Mouse (Mus musculus) C2C12 (cell line): ENCODE measurements around the gene Gm44511.
"Not testable (repeated sequence)": the region's sequence is repeated elsewhere in the genome, so short reads cannot be mapped to it uniquely, and the experiment has no call there.

Experiments
- CTCF ChIP-seq: IDR thresholded peaks from one replicate; pipeline ENCODE4 v1.5.1; 2011; ENCODE audit not compliant: control insufficient read depth, insufficient read depth, insufficient read length
- MAX ChIP-seq: IDR thresholded peaks from one replicate; pipeline ENCODE4 v1.6.1; 2011; ENCODE audit warnings: mild to moderate bottlenecking, control low read depth
- MYOD1 ChIP-seq: IDR thresholded peaks from one replicate; pipeline ENCODE4 v1.6.1; 2011; ENCODE audit warnings: low read depth; ENCODE audit not compliant: control insufficient read depth, insufficient read length
- USF1 ChIP-seq: IDR thresholded peaks from one replicate; pipeline ENCODE4 v1.6.1; 2011; ENCODE audit warnings: low read depth, mild to moderate bottlenecking, control low read depth, moderate library complexity

GRCm38 (mm10) chr6:128800696-128801095 is 25.4 kb downstream of the Gm44511 start:
- not testable (repeated sequence) for TF ChIP-seq CTCF, USF1, MYOD1, MAX
